Mouse (Mus musculus): ENCODE data around the gene Lrrc45.

GRCm38 (mm10) chr11:120715131-120715530, 1.4 kb downstream of the Lrrc45 start:
- no peak for TF ChIP-seq GATA1 (IDR thresholded peaks at IDR 0.05; ENCODE audit: low read length)
- no peak for TF ChIP-seq TAL1 (IDR thresholded peaks at IDR 0.05; ENCODE audit: low read length)

Data from erythroblast, embryonic 14.5 days (primary cell).